Mouse (Mus musculus) intestine, postnatal 0 days (tissue): ENCODE results near the gene Fmnl3. TPM values are rescaled to one million over a fixed set of nuclear protein-coding genes. Genes with fewer than 3 reads are reported as not detected.

Experiments used
- ATAC-seq: fragments of 200-750 bp; cut with Nextera tagmentation; 2 replicates; pipeline ENCODE4 v1.8.0; 2017; ENCODE audit warnings: mild to moderate bottlenecking, moderate TSS enrichment, moderate library complexity
- H3K27ac ChIP-seq: fragments of 300-500 bp; sonication (generic); 2 replicates; pipeline ENCODE4 v1.5.1; 2014; ENCODE audit warnings: mild to moderate bottlenecking, low read depth, low read length, moderate library complexity
- H3K27me3 ChIP-seq: fragments of 300-500 bp; sonication (generic); replicated peaks from 2 replicates; pipeline ENCODE4 v1.6.1; 2014; ENCODE audit warnings: low read length, mixed read lengths; ENCODE audit not compliant: control insufficient read depth, insufficient read depth
- H3K36me3 ChIP-seq: fragments of 300-500 bp; sonication (generic); 2 replicates; pipeline ENCODE4 v1.6.1; 2014; ENCODE audit warnings: mild to moderate bottlenecking, moderate library complexity; ENCODE audit not compliant: control insufficient read depth, insufficient read depth
- H3K4me1 ChIP-seq: fragments of 300-500 bp; sonication (generic); replicated peaks from 2 replicates; pipeline ENCODE4 v1.6.1; 2014; ENCODE audit warnings: antibody characterized with exemption, low read length, mixed read lengths; ENCODE audit not compliant: control insufficient read depth, insufficient read depth
- H3K4me2 ChIP-seq: fragments of 300-500 bp; sonication (generic); replicated peaks from 2 replicates; pipeline ENCODE4 v1.6.1; 2014; ENCODE audit warnings: low read depth, mild to moderate bottlenecking, moderate library complexity
- H3K4me3 ChIP-seq: fragments of 300-500 bp; sonication (generic); 2 replicates; pipeline ENCODE4 v1.5.1; 2014; ENCODE audit warnings: low read depth, low read length
- H3K9ac ChIP-seq: fragments of 300-500 bp; sonication (generic); 2 replicates; pipeline ENCODE4 v1.6.1; 2014; ENCODE audit warnings: mild to moderate bottlenecking, low read depth, low read length
- H3K9me3 ChIP-seq: fragments of 300-500 bp; sonication (generic); 2 replicates; pipeline ENCODE4 v1.6.1; 2016; ENCODE audit warnings: mixed run types; ENCODE audit not compliant: control insufficient read depth
- CTCF ChIP-seq: sonication (generic); IDR thresholded peaks from 2 replicates; pipeline ENCODE4 v1.5.1; 2016; ENCODE audit warnings: low read depth, mild to moderate bottlenecking, control low read depth, antibody characterized with exemption, moderate library complexity
- WGBS: fragments of 180-500 bp; shearing (Covaris S2); extraction: QIAGEN DNeasy Blood & Tissue Kit; methylation state at CpG from one replicate; pipeline ENCODE4 v1.1.7; 2014; 5-methylcytosine and 5-hydroxymethylcytosine counted together
- polyA plus RNA-seq: library from polyadenylated mRNA; unstranded; fragments of >200 nt; fragmentation: Nextera tagmentation; extraction: Ambion mirVana; gene quantifications from 2 replicates; pipeline ENCODE4 v1.2.1, GENCODE M21; 2015

Fmnl3 gene
- polyA plus RNA-seq, 1 experiment from 2014 or later: 5.6 TPM

DNA sequence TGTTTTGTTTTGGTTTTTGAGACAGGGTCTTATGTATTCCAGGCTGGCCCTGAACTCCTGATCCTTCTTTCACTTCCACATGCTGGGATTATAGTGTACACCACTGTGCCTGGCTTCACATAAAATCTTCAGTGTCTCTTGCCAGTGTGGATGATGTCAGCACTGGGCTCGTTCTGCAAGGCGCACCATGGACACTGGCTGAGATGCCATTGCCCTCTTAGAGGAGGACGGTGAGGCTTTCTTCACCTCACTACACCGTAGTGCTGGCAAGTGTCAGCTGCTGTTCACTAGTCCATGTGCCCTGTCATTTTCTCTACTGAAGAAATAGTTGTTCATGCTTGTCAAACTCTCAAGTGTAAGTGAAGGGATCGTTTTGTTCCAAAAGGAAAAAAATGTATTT, 59.7 kb downstream of the Fmnl3 start:
- H3K27me3 ChIP-seq: no peaks in the 10 kb centered on the region
- peaks cover 55% of the 10 kb centered on the region for H3K36me3 ChIP-seq
- no peak overlapping the region for H3K4me2 ChIP-seq
- no peak for TF ChIP-seq CTCF
- no peaks in the 10 kb centered on the region for H3K9me3 ChIP-seq
- no peak overlapping the region for H3K9ac ChIP-seq
- H3K4me1 ChIP-seq: no peaks in the 10 kb centered on the region
- ATAC-seq: no peak
- no peak overlapping the region for H3K4me3 ChIP-seq
- H3K27ac ChIP-seq: no peak overlapping the region
- 91% methylated on average over 5 of the region's 5 CpGs for WGBS

GRCm38 (mm10) chr15:99309549-99309948, 60.7 kb downstream of the Fmnl3 start:
- Histone ChIP-seq H3K4me1 (no peaks in the 10 kb centered on the region), H3K4me2 (no peak overlapping the region), H3K36me3 (peaks cover 53% of the 10 kb centered on the region), H3K9ac (no peak overlapping the region), H3K27ac (no peak overlapping the region), H3K9me3 (no peaks in the 10 kb centered on the region), H3K4me3 (no peak overlapping the region), H3K27me3 (no peaks in the 10 kb centered on the region)
- no peak for ATAC-seq
- 91% methylated on average over 9 of the region's 9 CpGs for WGBS
- no peak for TF ChIP-seq CTCF

DNA sequence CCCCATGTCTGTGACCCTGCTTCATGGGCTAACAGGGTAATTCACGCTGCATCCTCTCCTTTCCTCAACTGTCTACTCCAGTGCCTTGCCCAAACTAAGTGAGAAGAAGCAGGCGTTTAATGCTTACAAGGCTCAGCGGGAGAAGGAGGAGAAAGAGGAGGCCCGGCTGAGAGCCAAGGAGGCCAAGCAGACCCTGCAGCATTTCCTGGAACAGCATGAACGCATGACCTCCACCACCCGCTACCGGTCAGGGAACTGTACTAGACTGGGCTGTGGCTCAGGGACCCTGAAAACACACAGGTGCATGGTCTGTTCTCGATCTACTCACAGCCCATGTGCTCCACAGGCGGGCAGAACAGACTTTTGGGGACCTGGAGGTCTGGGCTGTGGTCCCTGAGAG, 62.8 kb downstream of the Fmnl3 start:
- Histone ChIP-seq H3K27ac (no peak overlapping the region), H3K36me3 (peaks cover 57% of the 10 kb centered on the region), H3K4me2 (no peak overlapping the region), H3K27me3 (no peaks in the 10 kb centered on the region), H3K9me3 (no peaks in the 10 kb centered on the region), H3K4me3 (no peak overlapping the region), H3K4me1 (no peaks in the 10 kb centered on the region), H3K9ac (no peak overlapping the region)
- TF ChIP-seq CTCF: no peak
- 81% methylated on average over 9 of the region's 9 CpGs for WGBS
- no peak for ATAC-seq

DNA sequence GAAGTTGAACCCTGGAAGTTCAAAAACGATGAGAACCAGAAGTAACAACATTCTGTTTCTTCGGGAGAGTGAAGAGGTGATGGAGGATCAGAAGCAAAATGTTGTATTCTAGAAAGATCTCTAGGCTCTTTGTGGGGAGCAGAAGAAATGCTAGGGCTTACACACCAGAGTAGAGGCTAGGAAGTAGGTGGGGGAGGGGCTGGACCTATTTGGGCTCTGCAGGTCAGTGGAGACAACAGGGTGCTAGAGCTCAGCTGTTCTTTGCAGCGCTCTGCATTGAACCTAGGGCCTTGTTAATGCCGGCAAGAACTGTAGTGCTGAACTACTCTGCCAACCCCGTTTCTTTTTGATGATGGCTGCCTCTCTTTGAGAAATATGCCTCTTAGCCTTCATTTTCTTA, 74.1 kb downstream of the Fmnl3 start:
- H3K4me1 ChIP-seq: no peaks in the 10 kb centered on the region
- H3K9me3 ChIP-seq: no peaks in the 10 kb centered on the region
- 0 out of 2 replicates have a peak overlapping the region, but pooled peaks have one; percentile 85 for H3K4me2 ChIP-seq
- no peak overlapping the region for H3K27ac ChIP-seq
- H3K36me3 ChIP-seq: no peaks in the 10 kb centered on the region
- ATAC-seq: no peak
- H3K27me3 ChIP-seq: no peaks in the 10 kb centered on the region
- H3K4me3 ChIP-seq: no peak overlapping the region
- no peak for TF ChIP-seq CTCF
- 50% methylated on average over 5 of the region's 5 CpGs for WGBS
- H3K9ac ChIP-seq: no peak overlapping the region

- peak within 1 kb of the TSS; percentile 42 for H3K27ac ChIP-seq
- peak; percentile 1 for ATAC-seq
- no peak for TF ChIP-seq CTCF
Observed at GRCm38 (mm10) chr15:99295484-99295981, 74.7 kb downstream of the Fmnl3 start, which contains the start of gene Fam186b. Gene Fam186b (minus strand): TSS chr15:99295888.

GRCm38 (mm10) chr15:99294813-99295374, 75.4 kb downstream of the Fmnl3 start, which contains the start of gene Prpf40b:
Gene Prpf40b (plus strand): TSS chr15:99295087.
- under 1% methylated on average over 55 of the region's 64 CpGs for WGBS
- H3K4me3 ChIP-seq: peak within 1 kb of the TSS; percentile 67
- H3K4me1 ChIP-seq: no peaks in the 10 kb centered on the region
- H3K27me3 ChIP-seq: no peaks in the 10 kb centered on the region
- no peaks in the 10 kb centered on the region for H3K36me3 ChIP-seq
- peak; percentile 75 for TF ChIP-seq CTCF
- H3K27ac ChIP-seq: peak within 1 kb of the TSS; percentile 42
- peak within 1 kb of the TSS; percentile 85 for H3K4me2 ChIP-seq
- H3K9me3 ChIP-seq: no peaks in the 10 kb centered on the region
- peak; percentile 96 for ATAC-seq
- H3K9ac ChIP-seq: peak within 1 kb of the TSS; percentile 55

More at GRCm38 (mm10) chr15:99295484-99295981, 74.7 kb downstream of the Fmnl3 start, which contains the start of gene Fam186b:
- Histone ChIP-seq H3K4me3 (peak within 1 kb of the TSS; percentile 67), H3K4me1 (no peaks in the 10 kb centered on the region), H3K9ac (peak within 1 kb of the TSS; percentile 55), H3K36me3 (no peaks in the 10 kb centered on the region), H3K9me3 (no peaks in the 10 kb centered on the region), H3K4me2 (peak within 1 kb of the TSS; percentile 85), H3K27me3 (no peaks in the 10 kb centered on the region)
- WGBS: under 1% methylated on average over 13 of the region's 17 CpGs
